Mouse (Mus musculus): ENCODE measurements around the gene Anp32a.
A peak's percentile ranks its signal among the peaks of the same experiment; 100 is the strongest.

The Anp32a gene

GRCm38 (mm10) chr9:62341123-62341486, at the start of gene Anp32a:
Gene Anp32a, plus strand, starts transcription at chr9:62341293.
- DNase-seq: peak; percentile 98 to 99

- peak; percentile 67 to 74 for DNase-seq
These were observed 45.9 kb upstream of the Anp32a start for GRCm38 (mm10) chr9:62295006-62295698.

DNA sequence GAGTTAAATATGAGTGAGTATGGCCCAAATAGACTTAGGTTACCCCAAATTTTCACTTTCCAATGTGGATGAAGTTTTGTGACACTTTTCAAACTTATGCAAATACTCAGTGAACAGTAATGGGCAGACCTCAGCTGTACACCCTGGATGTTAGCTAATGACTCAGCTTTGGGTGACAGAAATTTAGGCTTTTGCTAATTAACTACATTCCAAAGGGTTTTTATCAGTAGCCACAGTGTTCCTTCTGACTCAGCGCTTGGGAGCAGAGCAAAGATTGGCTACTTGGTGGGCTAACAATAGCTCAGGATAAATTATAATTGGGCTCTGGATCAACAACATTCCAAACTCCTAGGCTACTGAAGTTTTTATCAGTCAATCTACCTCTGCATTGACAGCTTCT, 44.2 kb upstream of the Anp32a start:
- no peak for DNase-seq

DNA sequence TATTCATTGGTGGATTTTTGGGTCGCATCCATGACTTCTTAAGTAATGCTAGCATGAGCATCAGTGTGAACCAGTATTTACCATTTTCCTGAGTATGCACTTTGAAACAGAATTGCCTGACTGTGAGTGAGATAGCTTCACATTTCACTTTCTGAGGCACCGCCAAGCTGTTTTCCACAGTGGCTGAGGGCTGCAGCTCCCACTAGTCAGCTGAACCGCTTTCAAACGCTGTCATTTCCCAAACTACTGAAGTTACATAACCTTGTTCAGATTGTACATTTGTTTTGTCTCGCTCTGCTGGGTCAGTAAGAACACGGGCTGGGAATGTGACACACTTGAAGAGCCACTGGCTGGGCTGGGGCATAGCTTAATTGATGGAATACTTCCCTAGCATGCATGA, 25.5 kb upstream of the Anp32a start:
- no peak for DNase-seq

DNA sequence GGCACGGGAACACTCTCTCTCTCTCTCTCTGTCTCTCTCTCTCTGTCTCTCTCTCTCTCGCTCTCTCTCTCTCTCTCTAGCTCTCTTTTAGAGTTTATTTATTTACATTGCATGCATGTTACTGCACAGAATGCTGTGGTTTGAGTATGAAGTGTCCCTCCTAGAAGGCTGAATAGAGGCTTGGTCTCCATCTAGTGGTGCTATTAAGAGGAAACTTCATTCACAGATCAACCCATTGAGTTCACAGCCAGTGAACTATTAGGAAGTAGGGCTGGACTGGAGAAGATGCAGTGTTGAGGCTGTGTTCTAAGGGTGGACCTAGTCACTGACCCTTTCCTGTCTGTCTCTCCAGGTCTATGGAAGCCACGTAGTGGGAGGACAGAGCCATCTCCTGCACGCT, 22.4 kb upstream of the Anp32a start:
- DNase-seq: no peak

DNA sequence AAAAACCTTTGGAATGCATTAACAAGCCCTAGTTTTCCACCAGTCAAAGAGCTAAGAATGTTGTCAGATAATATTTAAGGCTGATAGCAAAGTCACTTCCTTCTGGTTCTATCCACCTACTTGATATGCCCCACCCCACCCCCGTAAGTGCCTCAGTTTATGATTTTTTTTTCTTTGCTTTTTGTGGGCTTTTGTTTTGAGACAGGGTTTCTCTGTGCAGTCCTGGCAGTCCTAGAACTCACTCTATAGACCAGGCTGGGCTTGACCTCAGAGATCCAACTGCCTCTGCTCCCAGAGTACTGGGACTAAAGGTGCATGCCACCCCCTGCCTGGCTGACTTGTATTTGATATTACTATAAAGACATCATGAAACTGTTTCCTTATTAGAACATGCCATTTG, 17.3 kb upstream of the Anp32a start:
- no peak for DNase-seq

DNA sequence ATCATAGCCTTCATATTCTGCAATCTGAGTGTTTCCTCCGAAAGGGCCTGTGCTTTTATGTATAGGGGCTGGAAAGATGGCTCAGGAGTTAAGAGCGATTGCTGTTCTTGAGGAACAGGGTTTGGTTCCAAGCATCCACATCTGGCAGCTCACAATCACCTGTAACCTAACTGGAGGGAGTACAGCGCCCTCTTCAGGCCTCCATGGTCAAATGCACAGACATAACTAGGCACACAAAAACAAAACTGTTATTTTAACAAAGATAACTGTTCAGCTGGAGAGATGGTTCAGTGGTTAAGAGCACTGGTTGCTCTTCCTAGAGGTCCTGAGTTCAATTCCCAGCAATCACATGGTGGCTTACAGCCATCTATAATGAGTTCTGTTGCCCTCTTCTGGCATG, 15.1 kb upstream of the Anp32a start:
- no peak for DNase-seq

DNA sequence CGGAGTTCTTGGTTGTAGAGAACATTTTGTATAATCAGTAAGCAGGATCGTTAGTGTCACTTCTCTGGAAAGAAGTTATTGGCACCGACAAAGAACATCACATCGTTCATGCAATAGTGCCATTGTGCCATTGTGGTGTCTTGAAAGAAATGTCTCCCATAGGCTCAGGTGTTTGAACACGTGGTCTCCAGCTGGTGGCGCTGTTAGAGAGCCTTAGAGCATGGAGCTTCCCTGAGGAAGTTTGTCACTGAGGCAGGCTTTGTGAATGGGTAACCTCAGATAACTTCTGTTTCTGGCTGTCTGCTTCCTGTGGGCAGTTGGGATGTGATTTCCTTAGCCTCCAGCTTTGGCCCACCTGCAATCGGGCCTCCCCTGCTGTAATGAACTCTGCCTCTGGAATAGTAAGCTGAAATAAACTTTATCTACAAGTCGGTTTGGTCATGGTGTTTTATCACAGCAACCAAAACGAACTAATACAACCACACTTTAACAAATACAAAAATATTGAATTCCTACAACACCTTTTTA, 6.7 kb upstream of the Anp32a start:
- DNase-seq: no peak

- no peak for DNase-seq
These were observed 5.7 kb upstream of the Anp32a start for GRCm38 (mm10) chr9:62335396-62335795.

DNA sequence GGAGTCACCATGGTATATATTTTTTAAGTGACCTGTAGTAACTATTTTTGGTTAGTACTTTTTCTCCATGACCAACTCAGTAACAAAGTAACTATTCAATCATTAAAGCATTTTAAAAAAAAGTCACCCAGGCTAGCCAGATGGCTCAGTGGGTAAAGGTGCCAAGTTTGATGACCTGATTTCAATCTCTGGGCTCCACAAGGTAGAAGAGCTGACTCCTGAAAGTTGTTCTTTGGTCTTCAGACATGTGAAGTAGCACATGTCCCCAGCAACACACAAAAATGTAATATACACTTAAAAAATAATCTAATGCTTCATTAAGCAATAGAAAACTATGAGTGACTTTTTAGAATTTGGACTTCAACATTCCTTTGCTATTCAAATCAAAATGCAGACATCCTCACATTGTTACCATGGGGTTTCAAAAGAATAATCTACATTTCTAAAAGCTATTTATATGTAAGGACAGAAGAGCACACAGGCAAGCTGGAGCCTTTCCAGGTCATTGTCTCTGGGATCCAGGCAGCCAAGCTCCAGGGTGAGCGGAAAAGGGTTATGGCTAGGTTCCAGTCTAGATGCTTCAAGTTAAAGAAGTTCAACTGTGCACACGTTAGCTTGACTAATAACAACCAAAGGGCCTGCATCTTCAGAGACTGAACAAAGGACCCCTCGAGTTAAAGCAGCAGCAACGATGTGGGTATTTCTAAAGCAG, 3.0 kb upstream of the Anp32a start:
- no peak for DNase-seq

- no peak for DNase-seq
These were observed 2.4 kb upstream of the Anp32a start for GRCm38 (mm10) chr9:62338636-62339191.

- DNase-seq: no peak
These were observed 581 bp upstream of the Anp32a start for GRCm38 (mm10) chr9:62340301-62341122.

- peak; percentile 61 to 64 for DNase-seq
These were observed 778 bp downstream of the Anp32a start for GRCm38 (mm10) chr9:62341701-62342440.

GRCm38 (mm10) chr9:62342441-62343191, 1.5 kb downstream of the Anp32a start:
- DNase-seq: peak; percentile 59 to 62

- peak; percentile 84 to 87 for DNase-seq
These were observed 2.3 kb downstream of the Anp32a start for GRCm38 (mm10) chr9:62343192-62343903.

DNA sequence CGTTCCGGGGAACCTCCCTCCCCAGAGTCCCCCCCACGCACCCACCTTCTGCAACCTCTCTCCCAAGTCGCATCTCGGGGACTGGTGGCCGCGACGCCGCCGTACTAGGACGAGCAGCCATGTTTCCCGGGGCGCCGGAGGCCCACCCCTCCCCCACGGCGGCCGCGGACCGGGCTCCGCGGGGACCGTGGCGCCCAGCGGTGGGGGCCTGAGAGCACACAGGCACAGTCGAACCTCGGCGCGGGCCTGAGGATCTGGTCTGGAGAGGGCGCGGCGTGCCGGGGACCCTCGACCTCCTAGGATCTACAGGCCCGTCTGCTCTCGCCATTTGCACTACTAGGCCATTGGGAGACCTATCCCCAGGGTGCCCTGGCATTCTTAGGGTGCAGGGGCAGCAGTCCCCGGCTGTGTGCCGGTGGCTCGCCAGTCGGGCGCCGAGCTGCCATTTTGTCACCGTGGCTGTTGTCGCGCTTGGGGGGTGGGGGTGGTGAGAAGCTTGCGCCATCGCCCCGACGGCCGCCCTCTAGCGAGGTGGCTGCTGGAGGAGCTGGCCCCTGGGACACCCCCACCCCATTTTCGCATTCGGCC, 2.9 kb downstream of the Anp32a start:
- DNase-seq: peak; percentile 74 to 80

DNA sequence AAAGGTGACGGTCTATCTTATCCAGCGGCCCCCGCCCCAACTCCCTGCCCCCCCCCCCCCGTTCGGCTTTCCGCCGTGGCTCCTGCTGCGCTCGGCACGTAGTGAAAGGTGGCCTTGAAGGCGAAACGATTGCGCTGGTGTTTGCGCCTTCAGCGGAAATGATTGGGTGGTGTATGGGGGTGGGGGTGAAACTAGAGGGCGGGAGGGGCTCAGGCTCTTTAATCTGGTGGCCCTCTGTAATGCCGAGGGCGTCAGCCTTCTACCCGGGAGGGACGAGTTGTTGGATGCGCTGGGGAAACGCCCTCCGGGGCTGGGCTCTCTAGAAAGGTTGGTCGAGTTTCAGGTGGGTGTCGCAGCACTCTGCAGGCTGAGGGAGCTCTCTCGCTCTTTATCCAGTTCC, 3.5 kb downstream of the Anp32a start:
- DNase-seq: peak; percentile 82 to 89

DNA sequence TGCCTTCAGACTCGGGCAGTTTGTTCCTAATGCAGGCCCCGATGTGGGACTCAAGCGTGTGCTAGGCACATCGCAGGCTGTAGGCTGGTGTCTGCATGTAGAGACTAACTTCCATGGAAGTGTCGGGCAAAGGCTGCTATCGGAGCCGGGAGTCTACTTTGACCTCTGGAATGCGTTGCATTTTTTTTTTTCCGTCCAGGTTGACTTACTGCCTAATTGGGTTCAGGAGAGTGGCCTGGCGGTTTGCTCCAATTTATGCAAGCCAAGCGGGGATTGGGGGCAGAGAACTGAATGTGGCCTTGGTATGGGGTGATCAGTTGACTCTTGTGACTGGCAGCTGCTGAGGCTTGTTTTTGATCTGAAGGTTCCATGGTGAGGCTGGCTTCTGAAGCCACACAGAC, 4.0 kb downstream of the Anp32a start:
- peak in 1 of 2 experiments; percentile 34 for DNase-seq

DNA sequence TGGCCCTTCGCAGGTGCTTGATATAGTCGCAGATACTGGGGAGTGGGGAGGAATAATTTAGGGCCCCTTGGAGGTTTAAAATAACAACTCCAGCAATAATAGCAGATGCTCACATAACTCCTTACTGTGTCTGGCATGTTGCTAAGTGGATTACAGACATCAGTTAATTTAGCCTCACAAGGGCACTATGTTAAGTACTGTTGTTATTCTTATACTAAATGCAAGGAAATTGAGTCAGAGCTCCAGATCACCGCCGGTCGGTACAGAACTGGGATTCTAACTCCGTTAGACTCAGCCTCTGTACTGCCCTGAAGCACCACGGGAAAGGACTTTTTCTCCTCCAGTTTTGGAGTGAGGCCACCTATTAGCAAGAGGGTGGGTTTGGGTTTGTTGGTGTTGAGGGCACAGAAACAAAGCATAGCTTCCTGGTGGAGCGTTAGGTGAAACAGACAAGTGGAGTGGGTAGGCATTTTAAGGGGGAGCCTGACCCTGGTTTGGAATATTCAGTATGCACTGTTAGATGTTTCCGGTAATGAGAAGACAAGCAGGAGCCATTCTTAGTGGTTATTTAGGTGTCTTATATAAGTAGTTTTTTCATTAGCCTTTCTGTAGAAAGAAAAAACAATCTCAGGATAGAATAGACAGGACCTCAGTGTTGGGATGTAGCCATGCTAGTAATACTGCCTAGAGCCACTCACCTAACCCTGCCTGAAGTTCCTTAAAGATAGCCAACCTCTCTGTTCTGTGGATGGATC, 4.7 kb downstream of the Anp32a start:
- no peak for DNase-seq

DNA sequence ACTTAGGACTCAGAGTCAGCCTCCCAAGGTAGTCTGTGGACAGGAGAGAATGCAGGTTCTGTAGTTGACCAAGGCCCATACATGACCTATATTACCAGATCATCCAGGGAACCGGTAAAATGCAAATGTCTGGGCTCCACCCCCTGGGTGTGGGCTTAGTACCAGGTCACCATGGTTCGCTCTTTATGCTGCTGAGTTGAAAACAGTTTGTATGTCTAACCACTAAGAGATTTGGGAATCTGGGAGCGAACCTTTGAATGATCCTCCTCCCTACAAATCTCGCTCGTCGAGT, 5.2 kb downstream of the Anp32a start:
- DNase-seq: no peak
